Mouse (Mus musculus): ENCODE results near the gene Msantd2. TPM values are rescaled to one million over a fixed set of nuclear protein-coding genes. Genes with fewer than 3 reads are reported as not detected.

Gene Msantd2
- polyA plus RNA-seq (2017; shearing (Covaris generic)) = 40.0 TPM

GRCm38 (mm10) chr9:37488611-37489396 is at the start of gene Msantd2:
TSS of gene Msantd2 (plus strand) at chr9:37489319.

GRCm38 (mm10) chr9:37527396-37528224 is 38.5 kb downstream of the Msantd2 start, which contains the start of gene Esam:
TSS of gene Esam (plus strand) at chr9:37528078.

GRCm38 (mm10) chr9:37539170-37540025 is 50.3 kb downstream of the Msantd2 start, which contains the start of gene Vsig2:
TSS of gene Vsig2 (plus strand) at chr9:37539255.

GRCm38 (mm10) chr9:37552536-37553293 is 63.6 kb downstream of the Msantd2 start, which contains the start of gene Nrgn:
TSS of gene Nrgn (minus strand) at chr9:37552904.

GRCm38 (mm10) chr9:37554838-37555748 is 66.0 kb downstream of the Msantd2 start, which contains the start of gene Siae:
TSS of gene Siae (plus strand) at chr9:37555698.

Other genes with a start within 250 kb of the Msantd2 start
- 2.5 TPM for gene Slc37a2, start 233.6 kb upstream of the Msantd2 start, polyA plus RNA-seq (2017; shearing (Covaris generic))
- gene Ccdc15, start 140.9 kb upstream of the Msantd2 start, polyA plus RNA-seq (2017; shearing (Covaris generic)) = 6.2 TPM
- gene Hepacam, start 122.0 kb upstream of the Msantd2 start, polyA plus RNA-seq (2017; shearing (Covaris generic)) = not detected
- gene Robo4, start 87.4 kb upstream of the Msantd2 start, polyA plus RNA-seq (2017; shearing (Covaris generic)) = not detected
- not detected for gene Robo3, start 56.1 kb upstream of the Msantd2 start, polyA plus RNA-seq (2017; shearing (Covaris generic))
- not detected for gene Esam, start 38.8 kb downstream of the Msantd2 start, polyA plus RNA-seq (2017; shearing (Covaris generic))
- not detected for gene Vsig2, start 49.9 kb downstream of the Msantd2 start, polyA plus RNA-seq (2017; shearing (Covaris generic))
- 1.8 TPM for gene Nrgn, start 63.6 kb downstream of the Msantd2 start, polyA plus RNA-seq (2017; shearing (Covaris generic))
- gene Siae, start 66.4 kb downstream of the Msantd2 start, polyA plus RNA-seq (2017; shearing (Covaris generic)) = 11.9 TPM
- 0.95 TPM for gene Spa17, start 124.4 kb downstream of the Msantd2 start, polyA plus RNA-seq (2017; shearing (Covaris generic))
- 127 TPM for gene Tbrg1, start 168.0 kb downstream of the Msantd2 start, polyA plus RNA-seq (2017; shearing (Covaris generic))
- not detected for gene Panx3, start 179.9 kb downstream of the Msantd2 start, polyA plus RNA-seq (2017; shearing (Covaris generic))
- gene Olfr160, start 226.9 kb downstream of the Msantd2 start, polyA plus RNA-seq (2017; shearing (Covaris generic)) = 0.17 TPM